Mouse (Mus musculus): ENCODE results near the gene Gm7029. TPM values are rescaled to one million over a fixed set of nuclear protein-coding genes. Genes with fewer than 3 reads are reported as not detected.
"Not testable (repeated sequence)": the region's sequence is repeated elsewhere in the genome, so short reads cannot be mapped to it uniquely, and the experiment has no call there.

Gene Gm7029
- not detected in 2 replicates for polyA plus RNA-seq (2015; fragmentation: Nextera tagmentation; extraction: Ambion mirVana)

GRCm38 (mm10) chr17:33873537-33873936 is at the start of gene Gm7029:
Gene Gm7029, plus strand, starts transcription at chr17:33873837.
- 71% methylated on average over 3 of the region's 12 CpGs for WGBS
- not testable (repeated sequence) for H3K9ac ChIP-seq; H3K4me3 ChIP-seq; ATAC-seq (replicated peaks; ENCODE audit: insufficient number of reproducible peaks, insufficient read depth, low FRiP score, low read depth); H3K27ac ChIP-seq; H3K4me1 ChIP-seq (replicated peaks); H3K4me2 ChIP-seq; H3K27me3 ChIP-seq; H3K9me3 ChIP-seq (replicated peaks)
- H3K36me3 ChIP-seq, result peaks cover 19% of the 10 kb centered on the region; the same call in 1 of the 2 replicates

- Histone ChIP-seq H3K36me3 (peaks cover 31% of the 10 kb centered on the region), H3K9ac (peak within 1 kb of the TSS; percentile 81)
- peak; percentile 91 for ATAC-seq (replicated peaks; ENCODE audit: insufficient number of reproducible peaks, insufficient read depth, low FRiP score, low read depth)
These were observed 49.3 kb upstream of the Gm7029 start, which contains the start of the genes Rps28 and Ndufa7 for GRCm38 (mm10) chr17:33824084-33824996. Gene Rps28, minus strand, starts transcription at chr17:33824562. Gene Ndufa7, plus strand, starts transcription at chr17:33824572.

GRCm38 (mm10) chr17:33824997-33825330 is 48.7 kb upstream of the Gm7029 start:
- not testable (repeated sequence) for H3K9me3 ChIP-seq (replicated peaks); ATAC-seq (replicated peaks; ENCODE audit: insufficient number of reproducible peaks, insufficient read depth, low FRiP score, low read depth); H3K27me3 ChIP-seq
- peak overlapping the region; percentile 72 for H3K9ac ChIP-seq
- H3K36me3 ChIP-seq, result peaks cover 33% of the 10 kb centered on the region
- peaks cover 60% of the 10 kb centered on the region for H3K4me1 ChIP-seq (replicated peaks)
- H3K4me3 ChIP-seq, result peak overlapping the region; percentile 79
- H3K27ac ChIP-seq, result peak overlapping the region; percentile 84
- 4% methylated on average over 6 of the region's 6 CpGs for WGBS
- peak overlapping the region; percentile 79 for H3K4me2 ChIP-seq

More at GRCm38 (mm10) chr17:33824084-33824996, 49.3 kb upstream of the Gm7029 start, which contains the start of the genes Rps28 and Ndufa7:
- H3K4me1 ChIP-seq (replicated peaks), result peaks cover 56% of the 10 kb centered on the region
- H3K4me2 ChIP-seq, result peak within 1 kb of the TSS; percentile 79
- peak within 1 kb of the TSS; percentile 79 for H3K4me3 ChIP-seq
- no peaks in the 10 kb centered on the region for H3K9me3 ChIP-seq (replicated peaks)
- H3K27me3 ChIP-seq, result no peaks in the 10 kb centered on the region
- H3K27ac ChIP-seq, result peak within 1 kb of the TSS; percentile 84
- WGBS, result under 1% methylated on average over 51 of the region's 51 CpGs

GRCm38 (mm10) chr17:33825462-33825861 is 48.2 kb upstream of the Gm7029 start:
- H3K27ac ChIP-seq, result no peak overlapping the region
- H3K4me3 ChIP-seq, result peak overlapping the region; percentile 79
- no peaks in the 10 kb centered on the region for H3K27me3 ChIP-seq
- 84% methylated on average over 8 of the region's 8 CpGs for WGBS
- peak overlapping the region; percentile 72; the same call in 1 of the 2 replicates for H3K9ac ChIP-seq
- no peaks in the 10 kb centered on the region for H3K9me3 ChIP-seq (replicated peaks)
- H3K4me2 ChIP-seq, result peak overlapping the region; percentile 79
- H3K4me1 ChIP-seq (replicated peaks), result peaks cover 60% of the 10 kb centered on the region
- ATAC-seq (replicated peaks; ENCODE audit: insufficient number of reproducible peaks, insufficient read depth, low FRiP score, low read depth), result no peak
- H3K36me3 ChIP-seq, result peaks cover 34% of the 10 kb centered on the region

GRCm38 (mm10) chr17:33826850-33827249 is 46.8 kb upstream of the Gm7029 start:
- Histone ChIP-seq H3K4me1 (replicated peaks) (peaks cover 56% of the 10 kb centered on the region), H3K27ac (no peak overlapping the region)

GRCm38 (mm10) chr17:33828892-33829291 is 44.7 kb upstream of the Gm7029 start:
- H3K9ac ChIP-seq, result no peak overlapping the region
- no peaks in the 10 kb centered on the region for H3K27me3 ChIP-seq
- H3K9me3 ChIP-seq (replicated peaks), result no peaks in the 10 kb centered on the region
- 20% methylated on average over 2 of the region's 2 CpGs for WGBS
- peak overlapping the region; percentile 62 for H3K27ac ChIP-seq
- H3K4me3 ChIP-seq, result no peak overlapping the region
- H3K36me3 ChIP-seq, result peaks cover 37% of the 10 kb centered on the region
- peak; percentile 61 for ATAC-seq (replicated peaks; ENCODE audit: insufficient number of reproducible peaks, insufficient read depth, low FRiP score, low read depth)
- peaks cover 39% of the 10 kb centered on the region for H3K4me1 ChIP-seq (replicated peaks)
- peak overlapping the region; percentile 31; the same call in 1 of the 2 replicates for H3K4me2 ChIP-seq

More at GRCm38 (mm10) chr17:33826850-33827249, 46.8 kb upstream of the Gm7029 start:
- no peak overlapping the region for H3K4me2 ChIP-seq
- peaks cover 29% of the 10 kb centered on the region for H3K36me3 ChIP-seq
- no peak for ATAC-seq (replicated peaks; ENCODE audit: insufficient number of reproducible peaks, insufficient read depth, low FRiP score, low read depth)
- no peaks in the 10 kb centered on the region for H3K9me3 ChIP-seq (replicated peaks)
- under 1% methylated on average over 3 of the region's 3 CpGs for WGBS
- no peak overlapping the region for H3K9ac ChIP-seq
- no peak overlapping the region for H3K4me3 ChIP-seq
- no peaks in the 10 kb centered on the region for H3K27me3 ChIP-seq

- ATAC-seq (replicated peaks; ENCODE audit: insufficient number of reproducible peaks, insufficient read depth, low FRiP score, low read depth), result no peak
- no peaks in the 10 kb centered on the region for H3K9me3 ChIP-seq (replicated peaks)
- H3K36me3 ChIP-seq, result peaks cover 44% of the 10 kb centered on the region
- H3K4me3 ChIP-seq, result no peak overlapping the region
- no peaks in the 10 kb centered on the region for H3K27me3 ChIP-seq
- peak overlapping the region; percentile 31; the same call in 1 of the 2 replicates for H3K4me2 ChIP-seq
- WGBS, result 85% methylated on average over 10 of the region's 10 CpGs
- peak overlapping the region; percentile 62 for H3K27ac ChIP-seq
- no peak overlapping the region for H3K9ac ChIP-seq
- H3K4me1 ChIP-seq (replicated peaks), result peaks cover 39% of the 10 kb centered on the region
These were observed 44.1 kb upstream of the Gm7029 start for GRCm38 (mm10) chr17:33829561-33829960.

- H3K27me3 ChIP-seq, result no peaks in the 10 kb centered on the region
- ATAC-seq (replicated peaks; ENCODE audit: insufficient number of reproducible peaks, insufficient read depth, low FRiP score, low read depth), result peak; percentile 88
- peak within 1 kb of the TSS; percentile 85 for H3K4me3 ChIP-seq
- H3K4me2 ChIP-seq, result peak within 1 kb of the TSS; percentile 77
- no peaks in the 10 kb centered on the region for H3K9me3 ChIP-seq (replicated peaks)
- under 1% methylated on average over 45 of the region's 45 CpGs for WGBS
- peak within 1 kb of the TSS; percentile 55; the same call in 1 of the 2 replicates for H3K27ac ChIP-seq
- H3K9ac ChIP-seq, result peak within 1 kb of the TSS; percentile 73
- peaks cover 11% of the 10 kb centered on the region for H3K4me1 ChIP-seq (replicated peaks)
- H3K36me3 ChIP-seq, result peaks cover 11% of the 10 kb centered on the region; the same call in 1 of the 2 replicates
These were observed 30.5 kb upstream of the Gm7029 start, which contains the start of gene Cd320 for GRCm38 (mm10) chr17:33842966-33843795. Gene Cd320, plus strand, starts transcription at chr17:33843091.

GRCm38 (mm10) chr17:33844196-33844595 is 29.4 kb upstream of the Gm7029 start:
- H3K9me3 ChIP-seq (replicated peaks), result no peaks in the 10 kb centered on the region
- WGBS, result 77% methylated on average over 1 of the region's 1 CpGs
- peak overlapping the region; percentile 77 for H3K4me2 ChIP-seq
- no peak overlapping the region for H3K9ac ChIP-seq
- 0 out of 2 replicates have a peak, but pooled peaks cover under 1% of the 10 kb centered on the region for H3K36me3 ChIP-seq
- H3K27ac ChIP-seq, result no peak overlapping the region
- peak overlapping the region; percentile 85 for H3K4me3 ChIP-seq
- peaks cover 11% of the 10 kb centered on the region for H3K4me1 ChIP-seq (replicated peaks)
- no peaks in the 10 kb centered on the region for H3K27me3 ChIP-seq
- ATAC-seq (replicated peaks; ENCODE audit: insufficient number of reproducible peaks, insufficient read depth, low FRiP score, low read depth), result no peak

GRCm38 (mm10) chr17:33848139-33848538 is 25.5 kb upstream of the Gm7029 start:
- H3K36me3 ChIP-seq, result no peaks in the 10 kb centered on the region
- no peak overlapping the region for H3K4me3 ChIP-seq
- no peak overlapping the region for H3K4me2 ChIP-seq
- no peaks in the 10 kb centered on the region for H3K27me3 ChIP-seq
- no peak for ATAC-seq (replicated peaks; ENCODE audit: insufficient number of reproducible peaks, insufficient read depth, low FRiP score, low read depth)
- no peak overlapping the region for H3K27ac ChIP-seq
- peaks cover 7% of the 10 kb centered on the region for H3K4me1 ChIP-seq (replicated peaks)
- no peaks in the 10 kb centered on the region for H3K9me3 ChIP-seq (replicated peaks)
- H3K9ac ChIP-seq, result no peak overlapping the region
- WGBS, result 65% methylated on average over 8 of the region's 8 CpGs

- WGBS, result 42% methylated on average over 1 of the region's 1 CpGs
- Histone ChIP-seq H3K27me3 (no peaks in the 10 kb centered on the region), H3K4me2 (no peak overlapping the region), H3K4me1 (replicated peaks) (no peaks in the 10 kb centered on the region), H3K9ac (no peak overlapping the region), H3K27ac (no peak overlapping the region), H3K9me3 (replicated peaks) (no peaks in the 10 kb centered on the region), H3K4me3 (no peak overlapping the region), H3K36me3 (no peaks in the 10 kb centered on the region)
- ATAC-seq (replicated peaks; ENCODE audit: insufficient number of reproducible peaks, insufficient read depth, low FRiP score, low read depth), result no peak
These were observed 22.3 kb upstream of the Gm7029 start for GRCm38 (mm10) chr17:33851331-33851730.
